ENCODE assay signal across 8 mouse cellular contexts in the genomic region with DNA sequence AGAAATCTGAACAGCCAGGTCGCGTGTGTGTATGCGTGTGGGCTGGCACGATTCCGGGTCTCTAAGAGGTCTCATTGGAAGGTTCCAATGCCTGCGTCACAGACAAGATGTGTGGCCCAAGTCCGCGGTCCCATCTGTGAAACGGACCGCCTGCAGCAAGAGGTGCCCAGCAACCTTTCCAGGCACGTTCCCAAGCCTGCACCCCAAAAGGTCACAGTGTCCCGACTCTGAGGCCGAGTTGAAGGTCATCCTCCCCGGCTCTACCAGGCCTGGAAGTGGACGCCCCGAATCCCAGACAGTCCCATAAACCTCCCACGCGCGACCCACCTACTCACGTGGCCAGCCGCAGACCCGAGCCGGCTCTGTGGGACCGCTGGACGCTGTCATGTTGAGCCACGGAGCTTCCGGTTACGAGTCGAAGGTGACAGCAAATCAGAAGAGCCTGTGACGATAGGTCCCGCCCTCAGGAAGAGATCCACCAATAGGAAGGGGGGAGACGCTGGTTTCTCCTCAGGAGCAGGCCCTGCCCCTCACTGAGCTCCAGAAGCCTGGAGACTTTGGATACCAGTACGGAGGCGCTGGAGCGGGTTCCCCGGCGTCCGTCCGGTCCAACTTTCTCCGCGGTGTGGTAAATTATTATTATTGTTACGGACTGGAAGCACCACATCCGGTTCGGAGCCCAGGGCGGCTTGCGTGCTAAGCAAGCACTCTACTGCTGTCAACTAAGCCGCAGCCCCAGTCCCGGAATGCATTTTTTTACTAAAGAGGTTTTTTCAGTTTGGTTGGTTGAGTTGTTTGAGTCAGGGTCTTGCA. TPM values are rescaled to one million over a fixed set of nuclear protein-coding genes. Genes with fewer than 3 reads are reported as not detected.
A peak's percentile ranks its signal among the peaks of the same experiment; 100 is the strongest.
DNase-seq lines count a peak whose midpoint lies in the region; ATAC-seq lines count a peak whose summit lies in the region.

Gene Ecsit (minus strand): TSS at position 417 of the 813 bp plus-strand sequence.

- peak within 1 kb of the TSS; percentile 80 for H3K9ac ChIP-seq in hindbrain, embryonic 16.5 days (ENCODE audit: low read depth, low read length)

- H3K9me3 ChIP-seq in hindbrain, embryonic 16.5 days (ENCODE audit: control insufficient read depth, low read length) = no peaks in the 10 kb centered on the region

- H3K27ac ChIP-seq in hindbrain, embryonic 16.5 days (ENCODE audit: low read depth, low read length) = peak within 1 kb of the TSS; percentile 77
- peak within 1 kb of the TSS; percentile 33 for H3K27ac ChIP-seq in macrophage

- peak within 1 kb of the TSS; percentile 82 for H3K4me3 ChIP-seq in hindbrain, embryonic 16.5 days (ENCODE audit: low read length)
- H3K4me3 ChIP-seq in macrophage (ENCODE audit: inconsistent target) = peak within 1 kb of the TSS; percentile 86

- no peaks in the 10 kb centered on the region for H3K79me2 ChIP-seq in macrophage (ENCODE audit: inconsistent target)

- DNase-seq in WW6 (ENCODE audit: low read depth, low spot score) = peak; percentile 85
- peak; percentile 81 to 94 for DNase-seq in cerebellum, postnatal 4 days (ENCODE audit: low spot score in 2 of 2)
- peak; percentile 97 for DNase-seq in gastrocnemius, adult 18-20 months (ENCODE audit: low spot score)
- peak; percentile 93 to 95 for DNase-seq in left cerebral cortex, adult 18-20 months (ENCODE audit: low spot score in 2 of 2)
- DNase-seq in right cerebral cortex, adult 18-20 months = peak; percentile 97
- DNase-seq in urinary bladder, postnatal 10 days (ENCODE audit: low spot score) = peak; percentile 66

- under 1% methylated on average over 48 of the region's 48 CpGs for WGBS in hindbrain, embryonic 16.5 days
- WGBS in macrophage (ENCODE audit: missing documents) = under 1% methylated on average over 48 of the region's 48 CpGs

- no peaks in the 10 kb centered on the region for H3K27me3 ChIP-seq in hindbrain, embryonic 16.5 days (replicated peaks; ENCODE audit: control insufficient read depth, insufficient read depth, low read length)

- H3K4me1 ChIP-seq in hindbrain, embryonic 16.5 days (ENCODE audit: control insufficient read depth, insufficient read depth, low read depth, low read length) = peaks cover 9% of the 10 kb centered on the region

- H3K4me2 ChIP-seq in hindbrain, embryonic 16.5 days (ENCODE audit: low read length) = peak within 1 kb of the TSS; percentile 76

- peak; percentile 99 for ATAC-seq in hindbrain, embryonic 16.5 days

- no peaks in the 10 kb centered on the region for H3K36me3 ChIP-seq in hindbrain, embryonic 16.5 days (ENCODE audit: control insufficient read depth, insufficient read depth, low read length)
- no peaks in the 10 kb centered on the region for H3K36me3 ChIP-seq in macrophage (ENCODE audit: inconsistent target)

RNA-seq across cellular contexts. Expression of gene Ecsit, which starts in this region (rescaled TPM):
- 10 to 100 TPM; 89.2 to 92.1 TPM for total RNA-seq in gastrocnemius, adult 18-20 months (2021)
- polyA plus RNA-seq in hindbrain, embryonic 16.5 days (2015; fragmentation: Nextera tagmentation; extraction: Ambion mirVana) = 60.9 and 62.3 TPM in 2 replicates
- 10 to 100 TPM; 43.0 to 49.9 TPM for total RNA-seq in left cerebral cortex, adult 18-20 months (2021)
- total RNA-seq in macrophage (2018; cell fraction: chromatin; rRNA removed) = 10 to 100 TPM in 11 of 26 experiments, 1 to 10 TPM in 15; 3.1 to 19.1 (median 7.6) TPM
- total RNA-seq in macrophage (2018; cell fraction: cytosol; rRNA removed) = 10 to 100 TPM in 22 of 26 experiments, 1 to 10 TPM in 4; 6.9 to 17.7 (median 12.1) TPM
- 10 to 100 TPM in 7 of 26 experiments, 1 to 10 TPM in 19; 2.4 to 23.3 (median 6.5) TPM for total RNA-seq in macrophage (2018; cell fraction: nucleus; rRNA removed)
- polyA plus RNA-seq in macrophage (2018) = 8.1 to 14.7 TPM (median 10.0 TPM) in 3 replicates

Comparison
In these comparisons a context has a peak if more than half of its experiments do, and no peak if none do; other contexts are left out.
1. Peak in every context shown above with its lines: DNase-seq, ATAC-seq, H3K4me3 ChIP-seq and H3K27ac ChIP-seq.